Mouse (Mus musculus) left cerebral cortex, adult 18-20 months (tissue): ENCODE results near the gene Llcfc1. TPM values are rescaled to one million over a fixed set of nuclear protein-coding genes. Genes with fewer than 3 reads are reported as not detected.

Experiments used
- DNase-seq, 2 experiments: peaks; one replicate each; pipeline ENCODE4 v3.0.0; 2021 to 2022; ENCODE audit warnings: low spot score in 2 of 2, mixed read lengths in 1 of 2
- long read RNA-seq, 2 experiments: library from polyadenylated mRNA; stranded (forward); transcript quantifications; one replicate each; pipeline ENCODE4 v2.0.0; 2021
- total RNA-seq, 2 experiments: library from RNA; stranded (reverse); gene quantifications; 2 replicates each; pipeline ENCODE4 v1.2.3; 2021

Llcfc1 gene
- total RNA-seq: not detected
- long read RNA-seq, experiment 1: 0 reads
- long read RNA-seq, experiment 2: 0 reads

DNA sequence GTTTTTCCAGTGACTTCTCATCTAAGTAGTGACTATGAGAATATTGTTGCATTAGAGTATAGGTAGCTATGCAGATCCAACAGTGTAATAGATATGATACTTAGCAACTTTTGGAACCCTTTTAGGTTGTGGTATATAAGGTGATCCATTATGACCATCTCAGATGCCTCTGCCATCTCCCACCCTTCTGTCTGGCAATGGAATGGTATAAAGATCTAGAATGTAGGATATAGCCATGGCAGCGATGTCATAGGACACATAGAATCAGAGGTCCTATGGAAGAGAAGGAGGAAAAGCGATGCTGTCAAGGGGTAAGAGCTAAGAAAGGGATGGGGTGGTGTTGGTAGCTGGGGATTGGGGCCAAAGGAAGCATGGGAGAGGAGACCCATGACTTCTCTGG, at the start of gene Llcfc1:
TSS of gene Llcfc1 (plus strand) at position 301 of the 400 bp plus-strand sequence.
- DNase-seq: no peak

GRCm38 (mm10) chr6:41635211-41635610, 49.0 kb upstream of the Llcfc1 start:
- no peak for DNase-seq

DNA sequence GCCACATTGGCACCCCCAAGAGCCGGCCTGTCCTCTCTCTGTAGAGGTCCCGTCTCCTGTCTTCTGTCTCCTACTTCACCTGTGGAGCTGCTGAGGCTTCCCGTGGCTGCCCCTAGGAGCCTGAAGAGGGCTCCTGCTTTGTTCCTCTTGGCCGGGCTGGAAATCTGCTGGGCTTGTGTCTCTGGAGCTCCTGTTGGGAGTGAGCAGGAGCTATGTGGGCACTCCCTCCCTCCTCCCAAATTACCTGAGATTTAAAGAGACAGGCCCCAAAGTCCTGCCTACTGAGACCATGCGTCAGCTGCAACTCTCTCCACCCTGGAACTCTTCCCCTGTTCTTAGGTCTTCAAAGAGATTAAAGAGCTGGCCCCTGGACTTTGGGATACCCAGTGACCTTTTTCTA, 48.1 kb upstream of the Llcfc1 start, which contains the start of gene Trpv6:
TSS of gene Trpv6 (minus strand) at position 228 of the 400 bp plus-strand sequence.
- no peak for DNase-seq

DNA sequence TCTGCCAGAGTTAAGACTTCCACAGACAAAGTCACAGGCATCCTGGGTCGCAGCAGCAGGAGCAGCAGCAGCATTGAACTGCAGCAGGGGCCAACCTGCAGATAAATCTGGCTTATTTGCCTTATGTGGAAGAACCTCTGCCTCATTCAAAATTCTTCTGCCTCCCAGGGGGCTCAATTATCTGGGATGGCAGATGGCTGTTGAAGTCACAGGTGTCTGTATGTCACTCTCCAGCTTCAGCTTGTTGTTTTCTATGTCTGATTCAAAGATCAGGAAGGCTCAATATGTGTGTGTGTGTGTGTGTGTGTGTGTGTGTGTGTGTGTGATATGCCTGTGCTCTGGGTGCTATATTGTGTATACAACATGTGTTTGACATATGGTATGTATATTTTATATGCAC, 46.8 kb upstream of the Llcfc1 start:
- no peak for DNase-seq

- no peak for DNase-seq
Observed at GRCm38 (mm10) chr6:41637927-41638506, 46.2 kb upstream of the Llcfc1 start.

DNA sequence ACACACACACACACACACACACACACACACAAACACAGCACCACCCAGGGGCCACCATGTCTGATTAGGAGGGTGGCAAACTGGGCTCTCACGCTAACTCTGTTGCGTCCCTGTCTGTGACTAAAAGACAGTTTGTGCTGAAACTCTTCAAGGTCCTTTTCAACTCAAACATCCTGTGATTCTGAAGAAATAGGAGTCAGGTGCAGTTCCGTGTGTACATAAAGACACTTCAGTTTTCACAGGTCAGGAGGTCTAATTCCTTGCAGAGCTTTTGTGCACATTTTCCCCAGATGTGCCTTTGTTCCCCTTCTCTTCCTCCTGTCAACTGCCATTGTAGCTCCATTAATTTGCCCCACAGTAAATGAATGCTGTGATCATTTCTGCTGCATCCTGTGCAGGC, 43.8 kb upstream of the Llcfc1 start:
- no peak for DNase-seq

GRCm38 (mm10) chr6:41641173-41641866, 42.9 kb upstream of the Llcfc1 start:
- no peak for DNase-seq

GRCm38 (mm10) chr6:41642765-41643164, 41.5 kb upstream of the Llcfc1 start:
- DNase-seq: no peak

DNA sequence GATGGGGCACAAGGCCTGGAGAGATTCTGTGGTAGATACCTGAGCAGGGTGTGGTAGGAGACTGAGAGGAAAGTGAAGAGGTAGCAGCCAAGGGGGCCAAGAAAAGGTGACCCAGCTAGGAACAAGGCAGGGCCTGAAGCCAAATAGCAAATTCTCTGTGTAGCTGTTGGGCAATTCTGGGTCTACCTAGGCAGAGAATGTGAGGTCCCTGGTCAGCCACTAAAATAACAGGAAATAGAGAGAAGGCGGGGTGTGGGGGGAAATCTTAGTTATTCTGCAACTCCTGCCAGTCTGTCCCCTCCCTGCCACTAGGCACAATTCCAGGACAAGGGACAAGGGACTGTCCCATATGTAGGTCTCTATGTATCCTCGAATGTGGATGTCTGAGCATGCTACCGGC, 41.0 kb upstream of the Llcfc1 start:
- DNase-seq: no peak

DNA sequence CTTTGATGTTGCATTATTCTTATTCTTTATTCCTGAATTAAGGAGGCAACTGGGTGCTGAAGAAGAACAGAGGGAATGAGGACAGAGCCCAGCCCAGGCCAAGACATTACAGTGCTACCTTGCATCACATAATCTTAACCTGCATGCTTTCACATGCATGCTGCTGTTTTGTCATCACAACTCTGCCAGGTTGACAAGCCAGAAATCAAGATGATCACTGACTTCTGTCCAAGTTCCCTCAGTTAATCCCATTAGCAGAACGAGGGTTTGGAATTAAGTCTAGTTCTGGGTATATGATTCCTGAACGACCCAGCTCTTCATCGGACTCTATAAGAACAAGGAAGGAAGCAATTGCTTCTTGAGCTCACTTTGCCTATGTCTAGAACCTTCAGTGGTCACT, 38.0 kb upstream of the Llcfc1 start:
- no peak for DNase-seq

GRCm38 (mm10) chr6:41646672-41647071, 37.6 kb upstream of the Llcfc1 start:
- DNase-seq: no peak

DNA sequence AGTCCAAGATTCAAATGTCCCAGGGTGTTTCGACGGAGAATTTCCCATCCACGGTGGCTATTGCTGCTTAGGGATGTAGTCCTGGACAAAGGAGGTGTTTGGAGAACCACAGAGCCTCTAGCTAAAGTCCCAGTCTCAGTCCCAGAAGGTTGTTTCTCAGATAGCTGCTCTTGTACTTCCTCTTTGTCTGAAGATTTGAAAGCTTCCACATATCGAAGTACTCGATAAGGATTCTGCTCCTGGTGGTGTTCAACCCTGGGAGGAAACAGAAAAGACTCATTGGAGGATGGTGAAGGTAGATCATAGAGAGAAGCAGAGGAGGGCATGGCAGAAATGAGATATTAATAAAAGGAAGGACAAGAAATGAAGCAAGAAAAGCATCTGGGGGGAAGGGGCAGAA, 31.1 kb upstream of the Llcfc1 start:
- no peak for DNase-seq

- no peak for DNase-seq
Observed at GRCm38 (mm10) chr6:41654648-41655047, 29.6 kb upstream of the Llcfc1 start.

GRCm38 (mm10) chr6:41658487-41658886, 25.7 kb upstream of the Llcfc1 start:
- DNase-seq: no peak

- DNase-seq: no peak
Observed at GRCm38 (mm10) chr6:41662320-41662719, 21.9 kb upstream of the Llcfc1 start.

- DNase-seq: no peak
Observed at GRCm38 (mm10) chr6:41676530-41676929, 7.7 kb upstream of the Llcfc1 start.

GRCm38 (mm10) chr6:41680669-41681068, 3.6 kb upstream of the Llcfc1 start, which contains the start of gene Trpv5:
TSS of gene Trpv5 (minus strand) at chr6:41680769.
- no peak for DNase-seq

GRCm38 (mm10) chr6:41681656-41682055, 2.6 kb upstream of the Llcfc1 start:
- DNase-seq: no peak

DNA sequence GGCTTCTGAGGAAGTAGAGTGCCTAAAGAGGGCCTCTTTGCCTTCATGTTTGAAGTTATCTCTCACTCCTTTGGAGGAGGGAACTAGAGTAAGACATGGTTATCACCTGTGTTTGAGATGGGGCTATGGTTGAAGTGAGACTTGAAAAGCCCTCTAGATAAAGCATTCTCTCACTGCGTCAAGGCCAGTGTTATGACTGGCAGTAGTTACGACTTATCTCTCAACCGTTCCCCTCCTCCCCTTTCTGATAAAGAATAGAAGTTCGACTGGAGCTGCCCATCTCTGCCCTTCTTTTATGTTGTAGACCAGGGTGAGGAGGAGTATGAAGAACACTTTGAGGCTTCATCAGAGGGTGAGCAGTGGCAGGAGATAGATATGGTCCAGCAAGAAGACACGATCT, 680 bp downstream of the Llcfc1 start:
- DNase-seq: no peak

GRCm38 (mm10) chr6:41685596-41685995, 1.4 kb downstream of the Llcfc1 start:
- no peak for DNase-seq

DNA sequence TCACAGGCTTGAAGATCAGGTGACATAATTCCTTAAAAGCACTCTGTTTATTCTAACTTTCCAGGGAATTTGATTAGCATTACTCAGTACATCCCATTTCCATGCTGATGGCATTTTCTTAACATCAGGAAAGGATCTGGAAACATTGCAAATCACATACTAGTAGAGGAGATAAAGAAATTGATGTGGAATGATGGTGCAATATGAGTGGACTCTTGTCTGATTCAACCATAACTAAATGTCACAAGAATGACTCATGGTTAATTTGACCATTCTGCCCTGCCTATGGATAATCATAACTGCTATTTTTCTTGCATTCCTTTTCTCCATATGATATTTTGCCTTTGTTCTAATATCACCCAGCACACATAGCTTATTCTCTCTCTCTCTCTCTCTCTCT, 8.0 kb downstream of the Llcfc1 start:
- no peak for DNase-seq

DNA sequence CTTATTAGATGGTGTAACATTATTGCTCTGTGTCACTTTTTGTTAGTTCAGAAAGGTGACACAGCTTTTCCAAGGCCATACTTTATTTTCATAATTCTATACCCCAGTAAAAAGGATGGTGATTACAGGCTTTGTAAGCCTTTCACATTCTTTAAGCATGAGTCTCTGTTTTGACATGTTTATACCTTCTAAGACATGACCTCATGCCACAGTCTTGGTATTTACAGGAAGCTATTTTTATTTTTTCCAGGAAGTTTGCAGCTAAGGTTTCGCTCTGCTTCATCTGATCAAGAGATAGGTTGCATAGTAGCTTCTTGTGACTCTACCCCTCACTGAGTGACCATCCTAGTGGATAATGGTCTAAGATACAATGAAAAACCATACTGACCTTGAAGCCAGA, 10.2 kb downstream of the Llcfc1 start:
- no peak for DNase-seq

DNA sequence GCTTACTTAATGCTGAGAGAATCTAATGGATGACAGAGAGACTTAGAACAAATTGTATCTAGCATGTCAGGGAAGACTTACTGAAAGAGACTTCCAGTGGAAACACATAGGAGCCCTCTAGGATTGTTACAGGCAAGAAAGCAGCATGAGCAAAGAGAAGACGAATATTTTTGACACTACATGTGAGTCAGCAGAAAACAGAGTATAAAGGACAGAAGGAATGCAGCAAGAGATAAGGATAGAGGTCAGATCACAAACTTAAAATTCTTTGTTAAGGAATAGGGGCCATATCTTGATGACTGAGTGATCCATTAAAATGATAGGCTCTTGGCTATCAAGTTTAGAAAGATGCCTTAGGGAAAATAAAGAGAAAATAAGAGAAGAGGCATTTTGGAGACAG, 17.0 kb downstream of the Llcfc1 start:
- DNase-seq: no peak
